Mouse (Mus musculus) stomach, postnatal 0 days (tissue): ENCODE measurements around the gene Plcb1. TPM values are rescaled to one million over a fixed set of nuclear protein-coding genes. Genes with fewer than 3 reads are reported as not detected.

Source experiments
- ATAC-seq: fragments of 200-750 bp; cut with Nextera tagmentation; 2 replicates; pipeline ENCODE4 v1.8.0; 2017; ENCODE audit not compliant: low FRiP score, low TSS enrichment
- DNase-seq: peaks from one replicate; pipeline ENCODE4 v3.0.0-alpha.2; 2016; ENCODE audit warnings: low spot score
- H3K27ac ChIP-seq: fragments of 300-500 bp; sonication (generic); replicated peaks from 2 replicates; pipeline ENCODE4 v1.5.1; 2014; ENCODE audit warnings: mild to moderate bottlenecking, control low read depth
- H3K27me3 ChIP-seq: fragments of 300-500 bp; sonication (generic); 2 replicates; pipeline ENCODE4 v1.6.1; 2014; ENCODE audit warnings: low read length; ENCODE audit not compliant: control insufficient read depth, insufficient read depth
- H3K36me3 ChIP-seq: fragments of 300-500 bp; sonication (generic); 2 replicates; pipeline ENCODE4 v1.6.1; 2014; ENCODE audit warnings: low read length, mixed read lengths; ENCODE audit not compliant: control insufficient read depth, insufficient read depth
- H3K4me1 ChIP-seq: fragments of 300-500 bp; sonication (generic); replicated peaks from 2 replicates; pipeline ENCODE4 v1.6.1; 2014; ENCODE audit warnings: antibody characterized with exemption; ENCODE audit not compliant: control insufficient read depth, insufficient read depth
- H3K4me2 ChIP-seq: fragments of 300-500 bp; sonication (generic); replicated peaks from 2 replicates; pipeline ENCODE4 v1.6.1; 2014; ENCODE audit warnings: low read depth, mild to moderate bottlenecking, control low read depth, moderate library complexity
- H3K4me3 ChIP-seq: fragments of 300-500 bp; sonication (generic); 2 replicates; pipeline ENCODE4 v1.5.1; 2014; ENCODE audit warnings: low read depth, low read length, control low read depth
- H3K9ac ChIP-seq: fragments of 300-500 bp; sonication (generic); 2 replicates; pipeline ENCODE4 v1.6.1; 2014; ENCODE audit warnings: mild to moderate bottlenecking, low read length, control low read depth, mixed read lengths
- H3K9me3 ChIP-seq: fragments of 300-500 bp; sonication (generic); 2 replicates; pipeline ENCODE4 v1.6.1; 2016; ENCODE audit warnings: low read length; ENCODE audit not compliant: control insufficient read depth
- CTCF ChIP-seq: IDR thresholded peaks from 2 replicates; pipeline ENCODE4 v1.5.1; 2016; ENCODE audit warnings: antibody characterized with exemption, low read depth, mild to moderate bottlenecking, moderate library complexity
- EP300 ChIP-seq: optimal IDR thresholded peaks from 2 replicates; pipeline ENCODE3; 2016; ENCODE audit warnings: antibody characterized with exemption
- WGBS: fragments of 180-500 bp; shearing (Covaris S2); extraction: QIAGEN DNeasy Blood & Tissue Kit; methylation state at CpG from one replicate; pipeline ENCODE4 v1.1.7; 2014; 5-methylcytosine and 5-hydroxymethylcytosine counted together
- polyA plus RNA-seq: library from polyadenylated mRNA; unstranded; fragments of >200 nt; fragmentation: Nextera tagmentation; extraction: Ambion mirVana; gene quantifications from 2 replicates; pipeline ENCODE4 v1.2.1, GENCODE M21; 2015

Plcb1 gene
- polyA plus RNA-seq, 1 experiment from 2014 or later: 7.0 TPM

- no peaks in the 10 kb centered on the region for H3K9me3 ChIP-seq
- H3K36me3 ChIP-seq: no peaks in the 10 kb centered on the region
- no peaks in the 10 kb centered on the region for H3K4me1 ChIP-seq
- 60% methylated on average over 2 of the region's 2 CpGs for WGBS
- DNase-seq (no peak), ATAC-seq (no peak)
- no peak overlapping the region for H3K27ac ChIP-seq
- no peak overlapping the region for H3K4me2 ChIP-seq
- H3K9ac ChIP-seq: no peak overlapping the region
- H3K4me3 ChIP-seq: no peak overlapping the region
- no peaks in the 10 kb centered on the region for H3K27me3 ChIP-seq
- TF ChIP-seq EP300 (no peak), CTCF (no peak)
Observed at GRCm38 (mm10) chr2:135108607-135109006, 322.7 kb downstream of the Plcb1 start.

DNA sequence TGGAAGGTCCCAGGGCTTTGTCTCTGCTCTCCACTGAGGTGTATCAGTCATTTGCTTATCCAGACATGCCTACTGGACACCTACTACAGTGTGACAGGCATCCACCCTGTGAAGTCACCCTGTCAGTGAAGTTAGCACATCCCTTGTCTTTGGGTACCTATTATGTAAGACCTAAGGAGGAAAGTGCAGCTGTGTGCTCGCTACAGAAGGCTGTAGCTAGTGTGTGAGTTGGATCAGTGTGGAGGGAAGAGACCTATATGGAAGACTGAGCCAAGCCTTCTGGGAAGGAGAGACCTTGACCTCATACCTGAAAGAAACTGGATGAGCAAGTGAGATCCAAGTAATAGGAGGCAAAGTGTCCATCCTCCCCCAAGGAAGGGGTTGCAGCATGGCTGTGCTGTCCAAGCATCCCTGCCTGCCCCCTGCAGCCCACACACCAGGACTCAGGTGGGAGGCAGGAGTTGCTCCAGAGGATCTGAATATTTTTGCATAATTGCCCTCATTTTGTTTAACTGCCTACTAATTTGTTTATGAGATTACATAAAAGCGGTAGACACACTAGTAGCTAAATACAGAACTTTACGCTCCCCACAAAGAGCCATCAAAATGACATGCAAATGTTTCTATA is 328.7 kb downstream of the Plcb1 start:
- Histone ChIP-seq H3K4me3 (no peak overlapping the region), H3K4me2 (no peak overlapping the region), H3K27ac (no peak overlapping the region), H3K27me3 (no peaks in the 10 kb centered on the region), H3K9ac (no peak overlapping the region), H3K36me3 (no peaks in the 10 kb centered on the region), H3K9me3 (no peaks in the 10 kb centered on the region), H3K4me1 (no peaks in the 10 kb centered on the region)
- DNase-seq (no peak), ATAC-seq (no peak)
- no peak for TF ChIP-seq EP300
- WGBS: 86% methylated on average over 3 of the region's 3 CpGs

- H3K27ac ChIP-seq: no peak overlapping the region
- H3K4me3 ChIP-seq: no peak overlapping the region
- ATAC-seq (no peak), DNase-seq (no peak)
- TF ChIP-seq EP300: no peak
- TF ChIP-seq CTCF: no peak
- no peaks in the 10 kb centered on the region for H3K9me3 ChIP-seq
- no peaks in the 10 kb centered on the region for H3K4me1 ChIP-seq
- no peak overlapping the region for H3K9ac ChIP-seq
- 85% methylated on average over 4 of the region's 4 CpGs for WGBS
- H3K36me3 ChIP-seq: no peaks in the 10 kb centered on the region
- H3K27me3 ChIP-seq: no peaks in the 10 kb centered on the region
- H3K4me2 ChIP-seq: no peak overlapping the region
Observed at GRCm38 (mm10) chr2:135123057-135123456, 337.2 kb downstream of the Plcb1 start.

DNA sequence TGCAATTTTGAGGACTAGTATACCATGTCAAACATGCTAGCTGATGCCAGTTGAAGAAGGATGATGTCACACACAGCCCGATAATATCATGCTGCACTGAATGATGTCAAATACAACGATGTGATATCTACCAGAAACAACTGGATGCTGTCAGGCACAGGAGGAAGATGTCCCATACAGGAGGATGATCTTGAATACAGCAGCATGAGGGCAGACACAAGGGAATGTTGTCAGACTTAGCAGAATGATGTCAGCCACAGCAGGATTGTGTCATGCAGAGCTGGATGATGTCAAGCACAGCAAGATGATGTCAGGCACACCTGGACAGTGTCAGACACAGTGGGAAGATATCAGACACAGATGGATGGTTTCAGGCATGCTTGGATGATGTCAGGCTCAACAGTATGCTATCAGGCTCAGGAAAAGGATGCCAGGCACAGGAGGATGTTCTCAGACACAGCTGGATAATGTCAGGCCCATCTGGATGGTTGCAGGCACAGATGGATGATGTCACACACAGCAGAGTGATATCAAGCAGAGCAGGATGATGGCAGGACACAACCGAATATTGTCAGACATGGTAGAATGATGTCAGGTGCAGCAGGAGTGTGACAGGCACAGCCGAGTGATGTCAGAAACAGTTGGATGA is 338.0 kb downstream of the Plcb1 start:
- ATAC-seq (no peak), DNase-seq (no peak)
- H3K4me1 ChIP-seq: no peaks in the 10 kb centered on the region
- H3K9me3 ChIP-seq: no peaks in the 10 kb centered on the region
- no peaks in the 10 kb centered on the region for H3K27me3 ChIP-seq
- H3K27ac ChIP-seq: no peak overlapping the region
- TF ChIP-seq CTCF: no peak
- no peaks in the 10 kb centered on the region for H3K36me3 ChIP-seq
- H3K4me3 ChIP-seq: no peak overlapping the region
- H3K9ac ChIP-seq: no peak overlapping the region
- H3K4me2 ChIP-seq: no peak overlapping the region
- WGBS: 66% methylated on average over 4 of the region's 4 CpGs

DNA sequence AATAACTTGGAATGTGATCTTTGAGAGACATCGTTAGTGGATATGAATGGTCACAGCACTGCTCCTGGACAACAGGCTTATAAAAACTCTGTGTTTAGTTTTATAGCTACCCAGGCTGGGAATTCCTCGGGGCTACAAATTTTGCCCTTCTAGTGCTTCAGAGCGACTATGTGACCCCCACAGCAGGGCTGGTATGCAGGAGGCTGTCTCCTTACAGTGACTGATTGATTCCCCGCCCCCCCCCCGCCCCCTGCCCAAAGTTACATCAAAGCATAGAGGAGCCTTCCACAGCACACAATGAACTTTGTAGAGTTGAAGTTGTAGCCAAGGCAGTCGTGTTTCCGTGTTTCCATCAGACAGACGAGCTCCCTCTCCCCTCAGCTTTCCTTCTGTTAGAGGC is 354.7 kb downstream of the Plcb1 start:
- no peak overlapping the region for H3K4me3 ChIP-seq
- TF ChIP-seq CTCF (no peak), EP300 (no peak)

DNA sequence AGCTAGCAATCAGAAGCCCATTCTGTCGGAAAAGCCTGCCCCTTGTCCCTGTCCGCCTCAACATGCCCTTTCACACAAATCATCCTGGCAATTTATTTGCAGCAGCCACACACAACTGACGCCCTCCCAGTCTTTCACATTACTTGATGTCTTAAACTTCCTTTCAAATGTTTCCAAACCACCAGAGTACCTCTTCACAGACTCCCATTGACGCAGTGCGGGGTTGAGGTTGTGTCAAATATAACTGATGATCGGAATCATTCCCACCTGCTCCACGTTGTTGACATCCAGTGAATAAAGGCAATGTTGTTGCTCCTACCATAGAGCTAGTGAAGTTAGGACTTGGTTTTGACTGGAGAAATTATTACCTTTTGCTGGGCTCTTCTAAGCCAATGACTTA is 366.4 kb downstream of the Plcb1 start:
- H3K27me3 ChIP-seq: no peaks in the 10 kb centered on the region
- ATAC-seq: no peak
- 49% methylated on average over 7 of the region's 7 CpGs for WGBS

More for the DNA sequence above, 354.7 kb downstream of the Plcb1 start:
- WGBS: 13% methylated on average over 8 of the region's 8 CpGs
- Histone ChIP-seq H3K9me3 (no peaks in the 10 kb centered on the region), H3K4me2 (no peak overlapping the region), H3K27ac (no peak overlapping the region), H3K36me3 (no peaks in the 10 kb centered on the region), H3K27me3 (no peaks in the 10 kb centered on the region), H3K9ac (no peak overlapping the region), H3K4me1 (no peaks in the 10 kb centered on the region)
- DNase-seq: no peak
- ATAC-seq: no peak

More for the DNA sequence above, 366.4 kb downstream of the Plcb1 start:
- no peak for DNase-seq
- H3K36me3 ChIP-seq: no peaks in the 10 kb centered on the region
- H3K4me3 ChIP-seq: no peak overlapping the region
- no peaks in the 10 kb centered on the region for H3K9me3 ChIP-seq
- no peak overlapping the region for H3K9ac ChIP-seq
- H3K4me2 ChIP-seq: no peak overlapping the region
- no peak overlapping the region for H3K27ac ChIP-seq
- TF ChIP-seq CTCF (no peak), EP300 (no peak)
- H3K4me1 ChIP-seq: no peaks in the 10 kb centered on the region
